Mouse (Mus musculus) liver, postnatal 0 days (tissue): Measurements from ENCODE around the gene Hmg20a.

Experiments
- CTCF ChIP-seq: sonication (generic); IDR thresholded peaks from 2 replicates; pipeline ENCODE4 v1.5.1; 2016; ENCODE audit warnings: antibody characterized with exemption, low read depth
- EP300 ChIP-seq: IDR thresholded peaks from 2 replicates; pipeline ENCODE4 v1.6.1; 2016; ENCODE audit warnings: antibody characterized with exemption, low read depth, mild to moderate bottlenecking

DNA sequence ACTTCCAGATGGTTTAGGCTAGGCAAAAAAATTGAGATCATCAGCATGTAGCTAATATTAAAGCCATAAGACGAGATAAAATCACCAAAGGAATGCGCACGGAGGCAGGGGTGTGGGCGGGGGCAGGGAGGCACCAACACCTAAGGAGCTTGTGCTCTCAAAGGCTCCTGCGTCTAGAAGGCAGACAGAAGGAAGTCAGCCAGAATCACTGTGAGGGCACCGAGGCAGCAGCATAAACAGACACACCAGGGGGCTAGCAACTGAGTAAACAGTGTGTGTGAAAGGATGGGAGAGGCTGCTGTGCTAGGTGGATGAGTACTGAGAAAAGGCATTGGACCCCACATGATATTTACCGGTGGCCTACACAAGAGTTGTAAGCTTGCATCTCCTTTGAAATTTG, 51.9 kb downstream of the Hmg20a start:
- TF ChIP-seq EP300 (no peak), CTCF (no peak)
